ENCODE assay signal across 8 mouse cellular contexts in the genomic region with DNA sequence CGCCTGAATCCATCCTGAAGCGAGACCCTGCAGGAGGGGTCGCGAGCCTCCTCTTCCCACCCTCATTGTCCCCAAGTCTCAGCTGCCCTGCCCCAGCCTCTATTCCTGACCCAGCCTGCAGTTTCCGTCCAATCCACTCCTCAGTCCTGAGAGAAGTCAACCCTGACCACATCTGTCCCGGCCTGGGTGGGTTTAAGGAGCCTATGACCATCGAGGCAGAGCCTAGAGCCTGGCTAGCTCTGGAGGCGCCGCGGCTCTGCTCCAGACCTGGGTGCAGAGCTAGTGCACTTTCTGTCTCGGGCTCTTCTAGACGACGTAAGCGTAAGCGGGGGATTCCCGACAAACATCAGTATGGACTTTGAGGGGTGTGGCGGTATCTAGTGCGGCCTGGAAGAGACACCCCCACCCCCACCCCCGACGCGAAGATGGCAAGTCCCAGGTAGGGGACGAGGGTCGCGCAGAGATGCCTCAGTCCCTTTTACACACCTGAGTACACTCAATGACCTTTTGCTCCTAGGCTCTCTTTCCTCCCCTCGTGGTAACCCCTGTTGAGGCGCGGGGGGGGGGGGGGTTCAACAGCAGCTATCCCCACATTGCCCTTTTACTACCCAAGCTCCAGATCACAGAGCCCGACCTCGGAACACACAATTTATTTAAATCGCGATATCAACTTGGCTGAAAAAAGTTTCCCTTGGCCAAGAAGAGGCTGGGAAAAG. TPM values are rescaled to one million over a fixed set of nuclear protein-coding genes. Genes with fewer than 3 reads are reported as not detected.
DNase-seq lines count a peak whose midpoint lies in the region; TF ChIP-seq lines count a peak whose summit lies in the region.

No protein-coding gene starts in this region.

- H3K4me3 ChIP-seq in spleen, adult 2 months (ENCODE audit: extremely low read depth, insufficient read depth, insufficient read length), result peak overlapping the region; percentile 63; the same call in 1 of the 2 replicates
- H3K4me3 ChIP-seq in embryonic fibroblast, embryonic 13.5 days (ENCODE audit: insufficient read depth, low read length), result peak overlapping the region; percentile 49
- peak overlapping the region; percentile 73 for H3K4me3 ChIP-seq in limb, embryonic 10.5 days

- TF ChIP-seq POLR2A in spleen, adult 2 months (IDR thresholded peaks at IDR 0.05; ENCODE audit: low read depth, low read length), result no peak
- no peak for TF ChIP-seq POLR2A in embryonic fibroblast, embryonic 13.5 days (IDR thresholded peaks at IDR 0.05; ENCODE audit: low read depth, low read length)

- no peak for TF ChIP-seq CTCF in spleen, adult 2 months (IDR thresholded peaks at IDR 0.05; ENCODE audit: extremely low read depth, insufficient read depth, insufficient read length, insufficient replicate concordance)
- TF ChIP-seq CTCF in embryonic fibroblast, embryonic 13.5 days (IDR thresholded peaks at IDR 0.05; ENCODE audit: borderline replicate concordance, insufficient read depth, low read length), result no peak

- peaks cover 30% of the 10 kb centered on the region for H3K4me1 ChIP-seq in spleen, adult 2 months (ENCODE audit: control insufficient read depth, insufficient read depth, insufficient read length)
- H3K4me1 ChIP-seq in embryonic fibroblast, embryonic 13.5 days (ENCODE audit: control insufficient read depth, insufficient read depth, low read length), result peaks cover 3% of the 10 kb centered on the region; the same call in 1 of the 2 replicates
- H3K4me1 ChIP-seq in limb, embryonic 10.5 days, result peaks cover 95% of the 10 kb centered on the region

- H3K36me3 ChIP-seq in spleen, adult 2 months (ENCODE audit: control insufficient read depth, insufficient read depth, low read length), result peaks cover 8% of the 10 kb centered on the region; the same call in 1 of the 2 replicates
- H3K36me3 ChIP-seq in limb, embryonic 10.5 days, result peaks cover 11% of the 10 kb centered on the region
- H3K36me3 ChIP-seq in splenic B cell, adult 2 months (ENCODE audit: control insufficient read depth, insufficient read depth, low read length, poor library complexity, severe bottlenecking), result peaks cover 3% of the 10 kb centered on the region

- H3K9me3 ChIP-seq in limb, embryonic 10.5 days (replicated peaks), result no peaks in the 10 kb centered on the region

- WGBS in spleen, adult 2 months, result 4% methylated on average over 31 of the region's 31 CpGs
- under 1% methylated on average over 31 of the region's 31 CpGs for WGBS in limb, embryonic 10.5 days

- H3K27ac ChIP-seq in spleen, adult 2 months (ENCODE audit: insufficient read depth, low read length), result no peak overlapping the region
- H3K27ac ChIP-seq in embryonic fibroblast, embryonic 13.5 days (ENCODE audit: insufficient read depth, low read length), result no peak overlapping the region
- peak overlapping the region; percentile 92 for H3K27ac ChIP-seq in limb, embryonic 10.5 days

- DNase-seq in spleen, adult 2 months (ENCODE audit: low read depth in 1 of 2, low spot score in 2 of 2), result no peak
- no peak for DNase-seq in spleen, adult 12 weeks (ENCODE audit: low spot score)
- no peak for DNase-seq in limb, embryonic 10.5 days (ENCODE audit: low spot score)
- DNase-seq in splenic B cell, adult 2 months (ENCODE audit: low read depth, low spot score), result peak; percentile 67
- no peak for DNase-seq in right cerebral cortex, postnatal 14 days
- no peak for DNase-seq in cerebellum, postnatal 4 days (ENCODE audit: low spot score in 2 of 2)
- DNase-seq in spleen, adult 18-20 months, result no peak

- H3K27me3 ChIP-seq in spleen, adult 2 months (ENCODE audit: control insufficient read depth, insufficient read depth, low read length), result peaks cover 43% of the 10 kb centered on the region
- peaks cover 88% of the 10 kb centered on the region for H3K27me3 ChIP-seq in limb, embryonic 10.5 days (ENCODE audit: low read depth, poor library complexity, severe bottlenecking)
- peaks cover 6% of the 10 kb centered on the region for H3K27me3 ChIP-seq in splenic B cell, adult 2 months (ENCODE audit: control insufficient read depth, insufficient read depth, low read length, poor library complexity, severe bottlenecking)

RNA-seq across cellular contexts. Expression of gene Cbx8, which starts 1.1 kb away (rescaled TPM):
- polyA plus RNA-seq in spleen, adult 2 months (2012; rRNA removed), result 4.5 and 5.6 TPM in 2 replicates
- polyA plus RNA-seq in embryonic fibroblast, embryonic 13.5 days (2011; ENCODE audit: insufficient read length, low read depth, missing spikeins), result 3.9 and 4.2 TPM in 2 replicates
- 12.2 and 15.1 TPM in 2 replicates for polyA plus RNA-seq in limb, embryonic 10.5 days (2016; fragmentation: Nextera tagmentation; extraction: Ambion mirVana)

RNA-seq across cellular contexts. Expression of gene Cbx2, which starts 19.1 kb away (rescaled TPM):
- polyA plus RNA-seq in spleen, adult 2 months (2012; rRNA removed), result 1.8 and 2.1 TPM in 2 replicates
- 4.7 and 6.9 TPM in 2 replicates for polyA plus RNA-seq in embryonic fibroblast, embryonic 13.5 days (2011; ENCODE audit: insufficient read length, low read depth, missing spikeins)
- polyA plus RNA-seq in limb, embryonic 10.5 days (2016; fragmentation: Nextera tagmentation; extraction: Ambion mirVana), result 151 and 170 TPM in 2 replicates

RNA-seq across cellular contexts. Expression of gene Cbx4, which starts 44.1 kb away (rescaled TPM):
- 17.2 and 23.5 TPM in 2 replicates for polyA plus RNA-seq in spleen, adult 2 months (2012; rRNA removed)
- polyA plus RNA-seq in embryonic fibroblast, embryonic 13.5 days (2011; ENCODE audit: insufficient read length, low read depth, missing spikeins), result 11.2 and 11.8 TPM in 2 replicates
- 4.3 and 7.1 TPM in 2 replicates for polyA plus RNA-seq in limb, embryonic 10.5 days (2016; fragmentation: Nextera tagmentation; extraction: Ambion mirVana)

RNA-seq across cellular contexts. Expression of gene Enpp7, which starts 53.9 kb away (rescaled TPM):
- polyA plus RNA-seq in spleen, adult 2 months (2012; rRNA removed), result not detected in 2 replicates
- polyA plus RNA-seq in embryonic fibroblast, embryonic 13.5 days (2011; ENCODE audit: insufficient read length, low read depth, missing spikeins), result not detected in 2 replicates
- not detected in 2 replicates for polyA plus RNA-seq in limb, embryonic 10.5 days (2016; fragmentation: Nextera tagmentation; extraction: Ambion mirVana)

Comparison
In these comparisons a context has a peak if more than half of its experiments do, and no peak if none do; other contexts are left out.
1. RNA of gene Cbx2, which starts 19.1 kb away (polyA plus RNA-seq): 151 to 170 TPM in limb, embryonic 10.5 days; 4.7 to 6.9 TPM in embryonic fibroblast, embryonic 13.5 days and 1.8 to 2.1 TPM in spleen, adult 2 months; every median in the first group is over 10 times any median in the second.
2. Peak in every context shown above with its lines, with median percentiles within 50 percentile points of each other: H3K4me3 ChIP-seq.